Mouse (Mus musculus) gastrocnemius, adult 2 months (tissue): ENCODE results near the gene Krt16. TPM values are rescaled to one million over a fixed set of nuclear protein-coding genes. Genes with fewer than 3 reads are reported as not detected.

Experiments used
- DNase-seq: peaks from one replicate; pipeline ENCODE4 v3.0.0; 2022
- H3K27ac ChIP-seq: fragments of 200-600 bp; 2 replicates; pipeline ENCODE4 v1.8.1; 2022; ENCODE audit warnings: mild to moderate bottlenecking
- H3K4me3 ChIP-seq: fragments of 200-600 bp; 2 replicates; pipeline ENCODE4 v1.8.1; 2022; ENCODE audit warnings: mild to moderate bottlenecking, moderate library complexity
- CTCF ChIP-seq: fragments of 200-600 bp; IDR thresholded peaks from 2 replicates; pipeline ENCODE4 v1.8.1; 2022; ENCODE audit warnings: antibody characterized with exemption, mild to moderate bottlenecking, moderate library complexity
- intact Hi-C: fragments of 180-260 bp; cut with DNase I; formaldehyde crosslinking; loops from one replicate; pipeline ENCODE4 v1.15.1; 2025
- long read RNA-seq, 2 experiments: library from polyadenylated mRNA; stranded (forward); transcript quantifications; one replicate each; pipeline ENCODE4 v2.0.0; 2021
- total RNA-seq, 2 experiments: library from RNA; stranded (reverse); gene quantifications; 2 replicates each; pipeline ENCODE4 v1.2.3; 2021

Gene Krt16
- not detected for total RNA-seq
- long read RNA-seq, experiment 1, result 0 reads
- long read RNA-seq, experiment 2, result 0 reads

DNA sequence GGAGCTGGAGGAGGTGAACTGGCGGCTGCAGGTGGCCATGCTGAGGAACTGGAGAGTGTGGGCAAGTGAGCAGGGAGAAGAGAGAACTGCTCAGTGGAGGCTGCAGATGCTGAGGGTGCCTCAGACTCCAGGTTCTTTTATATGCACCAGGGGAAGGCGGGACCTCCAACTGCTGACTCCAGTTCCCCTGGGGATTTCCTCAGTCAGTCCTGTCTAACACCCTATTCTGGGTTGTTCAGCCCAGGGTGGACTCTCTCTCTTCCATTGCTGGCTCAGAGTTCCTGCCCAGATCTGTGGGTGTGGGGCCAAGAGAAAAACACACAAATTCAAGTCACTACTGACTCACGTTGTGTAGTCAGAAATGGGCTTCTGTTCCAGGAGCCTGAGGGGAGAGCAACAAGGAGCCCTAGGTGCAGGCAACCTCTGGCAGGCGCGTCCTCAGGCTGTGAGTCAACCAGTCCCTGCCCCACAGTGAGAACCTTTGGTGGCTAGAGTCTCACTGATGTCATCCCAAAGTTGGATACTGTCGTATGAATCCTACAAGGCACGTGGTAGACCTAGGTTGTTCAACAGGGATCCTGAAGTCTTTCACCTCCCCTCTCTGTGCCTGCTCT, at the start of gene Krt16:
Gene Krt16 (minus strand): TSS at position 51 of the 614 bp plus-strand sequence.
- Histone ChIP-seq H3K4me3 (no peak within 1 kb of the TSS), H3K27ac (no peak within 1 kb of the TSS)
- intact Hi-C loops, result no loop called here
- no peak for TF ChIP-seq CTCF
- no peak for DNase-seq

DNA sequence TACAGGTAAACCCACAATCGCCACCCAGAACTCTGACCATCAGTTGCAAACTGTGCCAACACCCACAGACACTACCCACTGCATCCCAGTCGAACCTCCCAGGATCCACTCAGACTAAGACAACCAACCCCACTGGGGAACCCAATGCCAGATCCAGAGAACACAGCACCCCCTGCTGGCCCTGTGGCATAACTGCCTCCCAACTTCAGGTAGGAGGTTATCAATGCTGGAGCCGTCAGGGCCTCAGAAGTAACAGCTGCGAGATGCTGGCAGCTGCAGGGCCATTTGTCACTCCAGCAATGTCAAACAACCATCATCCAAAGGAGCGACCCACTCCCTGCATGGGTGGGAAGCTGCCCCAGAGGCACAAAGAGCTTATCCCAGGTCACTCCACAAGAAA, 49.1 kb upstream of the Krt16 start:
- no peak for DNase-seq
- intact Hi-C loops, result loop anchor here (5.0 kb wide), 2 partner anchors 830 to 916 kb away; no protein-coding TSS in a partner anchor
- H3K27ac ChIP-seq, result no peak overlapping the region
- TF ChIP-seq CTCF, result peak; percentile 63
- no peak overlapping the region; the same call in 1 of the 2 replicates for H3K4me3 ChIP-seq

DNA sequence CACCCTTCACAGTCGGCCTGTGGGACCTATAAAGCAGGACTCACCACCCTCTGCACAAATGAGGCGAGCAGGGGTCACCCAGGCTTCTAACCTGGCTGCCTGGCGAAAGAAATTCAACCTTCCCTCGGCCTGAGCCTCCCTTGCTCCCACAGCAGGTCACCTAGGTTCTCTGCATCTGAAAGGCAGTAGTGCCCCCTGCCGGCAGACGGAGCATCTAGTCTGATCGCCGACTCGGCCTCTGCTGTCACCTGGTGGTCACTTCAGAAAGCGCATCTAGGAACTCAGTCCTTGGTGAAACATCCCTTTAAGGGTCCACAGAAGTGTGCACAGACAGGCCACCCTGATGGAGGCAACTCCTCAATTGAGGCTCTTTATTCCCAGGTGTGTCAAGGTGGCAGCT, 46.6 kb upstream of the Krt16 start:
- no peak; the same call in none of the 2 replicates for TF ChIP-seq CTCF

DNA sequence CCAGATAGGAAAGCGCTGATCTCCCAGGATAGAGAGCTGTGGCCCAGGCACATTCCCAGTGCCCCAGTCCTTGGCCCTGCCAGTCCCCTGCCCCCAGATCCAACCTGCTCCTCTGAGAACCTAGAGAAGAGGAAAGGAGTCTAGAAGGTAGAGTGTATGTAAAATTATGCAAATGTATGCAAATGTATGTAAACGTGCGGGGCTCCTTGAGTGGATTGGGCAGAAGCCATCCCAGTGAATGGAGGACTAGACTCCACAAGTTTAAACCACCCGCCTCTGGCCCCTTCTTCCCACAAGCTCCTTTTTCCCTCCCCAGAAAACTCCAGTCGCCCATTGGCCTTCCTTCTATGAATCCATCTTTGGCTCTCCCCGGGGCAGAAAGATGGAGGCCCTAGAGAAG, 44.2 kb upstream of the Krt16 start:
- intact Hi-C loops, result no loop called here
- no peak for DNase-seq
- Histone ChIP-seq H3K27ac (no peak overlapping the region), H3K4me3 (no peak overlapping the region)
- TF ChIP-seq CTCF, result no peak

More for the DNA sequence above, 46.6 kb upstream of the Krt16 start:
- no peak overlapping the region for H3K4me3 ChIP-seq
- intact Hi-C loops, result loop anchor here (5.0 kb wide), 2 partner anchors 828 to 913 kb away; no protein-coding TSS in a partner anchor
- H3K27ac ChIP-seq, result no peak overlapping the region
- DNase-seq, result peak; percentile 87

DNA sequence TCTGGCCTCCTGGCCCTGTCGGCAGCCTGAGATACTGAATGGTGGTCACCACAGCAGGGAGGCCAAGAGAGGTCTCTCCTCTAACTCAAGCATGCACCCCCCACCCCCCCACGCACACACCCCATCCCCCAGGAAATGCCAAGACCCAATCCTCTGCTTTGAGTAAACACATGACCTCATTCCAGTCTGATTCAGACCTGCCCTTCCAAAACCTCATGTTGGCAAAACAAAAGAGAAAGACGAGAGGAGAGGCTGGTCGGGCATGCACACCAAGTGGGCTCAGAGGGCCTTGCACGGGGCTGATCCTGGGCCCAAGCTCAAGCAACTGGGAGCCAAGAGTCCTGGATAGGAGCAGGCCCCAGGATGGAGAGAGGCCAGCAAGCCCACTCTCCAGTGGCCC, 41.5 kb upstream of the Krt16 start:
- Histone ChIP-seq H3K27ac (peak overlapping the region; percentile 57), H3K4me3 (no peak overlapping the region)
- DNase-seq, result peak; percentile 36
- intact Hi-C loops, result no loop called here
- TF ChIP-seq CTCF, result no peak

DNA sequence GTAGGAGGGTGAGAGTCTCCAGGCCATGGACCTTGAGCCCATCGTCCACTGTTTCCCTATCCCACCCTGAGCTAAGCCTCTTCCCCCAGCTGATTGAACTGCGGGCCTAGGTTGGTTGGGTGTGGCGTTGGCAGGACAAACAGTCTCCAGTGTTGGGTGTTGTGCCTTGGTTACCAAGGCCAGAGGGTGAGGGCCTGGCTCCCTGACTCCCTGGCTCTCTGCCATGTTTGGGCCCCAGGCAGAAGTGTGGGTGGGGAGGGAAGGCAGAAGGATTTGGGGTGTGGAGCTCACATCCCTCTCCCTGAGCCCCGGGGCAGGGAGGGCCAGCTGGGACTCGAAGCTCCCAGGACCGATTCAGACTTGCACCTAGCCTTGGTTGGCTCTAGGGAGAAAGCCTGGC, 40.2 kb upstream of the Krt16 start:
- peak; percentile 53 for DNase-seq
- H3K27ac ChIP-seq, result peak overlapping the region; percentile 46
- intact Hi-C loops, result no loop called here
- H3K4me3 ChIP-seq, result no peak overlapping the region
- no peak for TF ChIP-seq CTCF

- intact Hi-C loops, result no loop called here
- peak; percentile 85 for DNase-seq
- H3K27ac ChIP-seq, result peak overlapping the region; percentile 51
- H3K4me3 ChIP-seq, result no peak overlapping the region
- no peak for TF ChIP-seq CTCF
Measured at GRCm38 (mm10) chr11:100287024-100287423, 38.3 kb upstream of the Krt16 start.

GRCm38 (mm10) chr11:100284988-100285387, 36.3 kb upstream of the Krt16 start:
- no peak overlapping the region for H3K4me3 ChIP-seq
- intact Hi-C loops, result loop anchor here (5.0 kb wide), 1 partner anchor 118 kb away; no protein-coding TSS in a partner anchor
- no peak for TF ChIP-seq CTCF

DNA sequence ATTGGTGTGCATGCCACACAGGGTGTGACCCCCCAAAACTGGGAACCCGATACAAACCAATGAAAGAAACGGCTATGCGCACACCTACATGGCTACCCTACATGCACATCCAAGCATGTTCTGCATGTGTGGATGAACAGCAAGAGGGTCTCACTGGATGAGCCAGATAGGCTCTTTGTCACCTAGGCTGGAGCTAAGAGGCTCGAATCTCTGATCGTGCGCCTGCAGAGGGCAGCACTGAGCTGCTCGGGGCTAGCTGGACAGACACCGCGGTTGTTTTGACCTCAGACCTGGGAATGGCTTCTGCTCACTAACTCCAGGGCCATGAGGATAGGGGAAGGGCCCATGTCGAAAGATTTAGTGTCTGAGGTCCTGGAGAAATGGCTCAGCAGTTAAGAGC, 33.8 kb upstream of the Krt16 start:
- peak; percentile 88 for DNase-seq
- H3K4me3 ChIP-seq, result no peak overlapping the region
- peak; percentile 85 for TF ChIP-seq CTCF
- intact Hi-C loops, result loop anchor here (2.0 to 5.0 kb wide), 2 partner anchors 115 to 818 kb away; no protein-coding TSS in a partner anchor
- no peak overlapping the region for H3K27ac ChIP-seq

More at GRCm38 (mm10) chr11:100284988-100285387, 36.3 kb upstream of the Krt16 start:
- DNase-seq, result no peak
- no peak overlapping the region for H3K27ac ChIP-seq

- Histone ChIP-seq H3K4me3 (no peak overlapping the region), H3K27ac (no peak overlapping the region)
- intact Hi-C loops, result loop anchor here (2.0 to 5.0 kb wide), 2 partner anchors 115 to 817 kb away; no protein-coding TSS in a partner anchor
- peak; percentile 89 for TF ChIP-seq CTCF
- peak; percentile 80 for DNase-seq
Measured at GRCm38 (mm10) chr11:100281596-100282544, 33.2 kb upstream of the Krt16 start.

DNA sequence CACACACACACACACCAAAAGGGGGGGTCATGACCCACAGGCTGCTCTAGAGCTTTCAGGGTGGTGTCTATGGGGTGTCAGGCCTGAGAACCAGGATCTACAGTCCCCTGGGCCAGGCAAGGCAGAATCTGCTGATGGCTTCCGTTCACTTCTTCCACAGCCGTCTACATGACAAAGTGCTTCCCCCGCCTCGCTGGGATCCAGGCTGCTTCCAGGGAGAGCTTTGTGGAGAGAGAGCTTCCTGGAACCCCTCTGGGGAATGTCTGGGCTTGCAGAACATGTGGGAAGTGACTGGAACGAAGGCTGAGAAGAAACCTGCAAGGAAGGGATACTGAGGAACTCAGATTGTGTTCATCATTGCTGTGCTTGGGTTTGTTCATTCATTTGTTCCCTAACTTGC, 30.1 kb upstream of the Krt16 start:
- Histone ChIP-seq H3K27ac (no peak overlapping the region), H3K4me3 (no peak overlapping the region)
- no peak for TF ChIP-seq CTCF
- intact Hi-C loops, result no loop called here
- DNase-seq, result no peak

DNA sequence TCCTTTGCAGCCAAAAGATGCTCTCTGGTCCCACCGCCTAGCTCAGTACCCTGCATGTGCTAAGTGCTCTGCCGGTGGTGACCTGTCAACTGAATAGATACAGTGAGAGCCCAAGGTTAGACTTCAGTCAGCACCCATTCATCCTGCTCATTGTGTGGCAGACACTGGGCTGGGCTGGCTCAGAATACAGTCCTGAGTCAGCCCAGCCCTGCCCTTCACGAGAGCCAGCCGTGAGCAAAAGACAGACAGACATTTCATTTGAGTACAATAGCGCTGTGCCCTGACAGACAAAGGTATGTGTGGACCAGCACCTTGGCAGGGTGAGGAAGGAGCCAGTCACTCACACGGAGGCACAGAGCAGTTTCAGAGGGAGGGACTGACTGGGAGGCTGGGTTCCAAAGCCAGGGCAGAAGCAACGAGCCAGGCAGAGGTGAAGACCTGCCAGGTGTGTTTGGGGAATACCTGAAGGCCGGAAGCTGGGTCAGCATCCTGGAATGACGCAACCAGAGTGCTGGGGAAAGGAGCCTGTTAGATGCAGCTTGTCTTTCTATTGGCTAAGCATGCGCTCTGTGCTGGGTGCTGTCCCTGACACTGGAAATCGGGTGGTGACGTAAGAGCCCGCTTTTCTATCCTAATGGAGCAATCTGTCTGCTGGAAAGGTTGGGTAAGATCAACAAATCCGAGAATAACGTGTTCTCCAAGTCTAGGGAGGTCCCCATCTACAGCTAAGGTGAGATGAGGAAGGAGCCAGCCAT, 29.2 kb upstream of the Krt16 start:
- intact Hi-C loops, result no loop called here
- DNase-seq, result no peak
- Histone ChIP-seq H3K4me3 (no peak overlapping the region), H3K27ac (no peak overlapping the region)
- no peak for TF ChIP-seq CTCF
